Mouse (Mus musculus): ENCODE data around the gene Mug2. TPM values are rescaled to one million over a fixed set of nuclear protein-coding genes. Genes with fewer than 3 reads are reported as not detected.
"Not testable (repeated sequence)": the region's sequence is repeated elsewhere in the genome, so short reads cannot be mapped to it uniquely, and the experiment has no call there.

Gene Mug2
- polyA plus RNA-seq (2012; ENCODE audit: insufficient read depth, low replicate concordance), result not detected in 2 replicates

DNA sequence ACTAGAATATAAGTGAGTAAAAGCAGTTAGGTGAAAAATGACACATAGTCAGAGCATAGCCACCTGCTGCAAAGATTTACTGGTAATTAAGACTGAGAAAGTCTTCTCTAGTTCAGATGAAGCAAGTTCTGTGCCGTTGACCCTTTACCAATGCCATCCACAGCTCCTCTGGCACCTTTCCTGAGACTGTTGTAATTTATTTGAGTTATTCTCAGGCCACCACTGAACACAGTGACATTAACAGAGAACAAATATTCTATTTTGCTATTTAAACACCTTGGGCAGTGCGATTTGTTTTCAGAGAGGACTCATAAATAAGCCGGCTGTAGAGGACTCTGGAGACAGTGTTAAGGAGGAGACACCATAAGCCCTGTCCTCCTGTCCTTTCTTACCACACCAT is at the start of gene Mug2:
Gene Mug2, plus strand, starts transcription at position 301 of the 400 bp plus-strand sequence.
- H3K27me3 ChIP-seq (replicated peaks); H3K36me3 ChIP-seq (replicated peaks; ENCODE audit: low read length); H3K4me3 ChIP-seq (replicated peaks); H3K9me3 ChIP-seq; H3K4me1 ChIP-seq: not testable (repeated sequence)

DNA sequence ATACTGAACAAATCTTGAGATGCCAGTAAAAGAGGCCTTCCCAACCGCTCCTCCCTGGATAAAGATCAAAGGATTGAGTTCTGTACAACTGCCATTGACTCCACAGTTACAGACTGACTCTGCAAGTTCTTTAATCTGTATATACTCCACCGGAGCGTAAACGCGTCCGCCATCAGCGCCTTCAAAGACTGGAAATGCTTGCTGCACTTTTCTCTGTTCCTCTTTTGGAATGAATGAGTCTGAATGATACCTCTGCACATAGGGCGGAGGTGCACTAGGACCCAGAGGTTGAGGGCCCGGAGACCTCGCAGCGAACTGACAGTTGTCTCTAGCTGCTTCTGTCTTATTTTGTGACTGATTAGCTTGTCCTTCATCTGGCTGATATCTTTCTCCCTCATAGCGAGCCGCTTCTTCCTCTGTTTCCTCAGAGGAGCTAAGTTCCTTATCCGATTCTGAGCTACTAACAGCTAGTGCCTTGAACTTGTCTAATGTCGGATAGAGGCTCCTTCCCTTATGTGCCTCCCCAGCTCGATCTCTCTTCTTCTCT is 48.7 kb upstream of the Mug2 start:
- not testable (repeated sequence) for H3K4me3 ChIP-seq (replicated peaks); H3K36me3 ChIP-seq (replicated peaks; ENCODE audit: low read length); H3K27me3 ChIP-seq (replicated peaks); H3K4me1 ChIP-seq
- peaks cover 26% of the 10 kb centered on the region for H3K9me3 ChIP-seq

DNA sequence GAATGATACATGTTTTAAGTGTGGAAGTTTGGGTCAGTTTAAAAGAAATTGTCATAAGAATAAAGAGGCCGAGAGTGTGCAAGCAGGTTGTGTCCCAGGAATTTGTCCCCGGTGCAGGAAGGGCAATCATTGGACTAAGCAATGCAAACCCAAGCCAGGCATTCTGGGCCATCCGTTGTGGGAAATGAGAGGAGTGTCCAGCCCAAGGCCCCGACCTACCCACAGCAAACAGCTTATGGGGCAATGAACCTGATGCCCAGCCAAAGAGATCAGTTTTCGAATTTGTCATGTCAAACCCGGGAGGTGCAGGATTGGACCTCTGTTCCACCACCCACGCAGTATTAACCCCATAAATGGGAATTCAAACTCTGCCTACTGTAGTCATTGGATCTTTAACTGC is 30.9 kb upstream of the Mug2 start:
- H3K4me1 ChIP-seq, result no peaks in the 10 kb centered on the region
- H3K4me3 ChIP-seq (replicated peaks), result no peak overlapping the region
- no peaks in the 10 kb centered on the region for H3K27me3 ChIP-seq (replicated peaks)
- TF ChIP-seq FLI1 (IDR thresholded peaks at IDR 0.05; ENCODE audit: low read length) (no peak), GATA1 (IDR thresholded peaks at IDR 0.05; ENCODE audit: borderline replicate concordance, low read length) (no peak)
- H3K9me3 ChIP-seq, result peaks cover 15% of the 10 kb centered on the region
- H3K36me3 ChIP-seq (replicated peaks; ENCODE audit: low read length), result no peaks in the 10 kb centered on the region

DNA sequence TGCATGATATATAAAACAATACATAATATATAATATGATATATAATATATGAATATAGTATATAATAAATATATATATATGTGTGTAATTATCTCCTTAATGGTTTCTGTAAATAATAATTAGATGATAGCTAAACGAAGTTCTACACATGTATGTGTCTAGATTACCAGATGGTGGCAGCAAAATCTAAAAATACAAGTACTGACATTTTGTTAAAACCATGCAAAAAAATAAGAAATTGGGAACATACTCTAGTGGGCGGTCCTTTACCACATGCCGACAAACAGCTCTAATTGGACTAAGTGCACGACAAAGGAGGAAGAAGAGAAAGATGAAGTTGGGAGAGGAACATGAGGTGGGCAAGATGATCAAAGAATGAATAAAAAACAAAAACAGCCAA is 94.3 kb downstream of the Mug2 start:
- H3K36me3 ChIP-seq (replicated peaks; ENCODE audit: low read length), result no peaks in the 10 kb centered on the region
- H3K4me3 ChIP-seq (replicated peaks), result no peak overlapping the region
- no peaks in the 10 kb centered on the region for H3K27me3 ChIP-seq (replicated peaks)
- TF ChIP-seq FLI1 (IDR thresholded peaks at IDR 0.05; ENCODE audit: low read length) (no peak), GATA1 (IDR thresholded peaks at IDR 0.05; ENCODE audit: borderline replicate concordance, low read length) (no peak)
- H3K4me1 ChIP-seq, result no peaks in the 10 kb centered on the region
- H3K9me3 ChIP-seq, result peaks cover 11% of the 10 kb centered on the region

GRCm38 (mm10) chr6:122101671-122102070 is 95.1 kb downstream of the Mug2 start:
- H3K9me3 ChIP-seq, result peaks cover 11% of the 10 kb centered on the region
- no peaks in the 10 kb centered on the region for H3K36me3 ChIP-seq (replicated peaks; ENCODE audit: low read length)
- H3K4me1 ChIP-seq, result no peaks in the 10 kb centered on the region
- TF ChIP-seq GATA1 (IDR thresholded peaks at IDR 0.05; ENCODE audit: borderline replicate concordance, low read length), result no peak
- no peak for TF ChIP-seq FLI1 (IDR thresholded peaks at IDR 0.05; ENCODE audit: low read length)
- H3K27me3 ChIP-seq (replicated peaks), result no peaks in the 10 kb centered on the region
- H3K4me3 ChIP-seq (replicated peaks), result no peak overlapping the region

DNA sequence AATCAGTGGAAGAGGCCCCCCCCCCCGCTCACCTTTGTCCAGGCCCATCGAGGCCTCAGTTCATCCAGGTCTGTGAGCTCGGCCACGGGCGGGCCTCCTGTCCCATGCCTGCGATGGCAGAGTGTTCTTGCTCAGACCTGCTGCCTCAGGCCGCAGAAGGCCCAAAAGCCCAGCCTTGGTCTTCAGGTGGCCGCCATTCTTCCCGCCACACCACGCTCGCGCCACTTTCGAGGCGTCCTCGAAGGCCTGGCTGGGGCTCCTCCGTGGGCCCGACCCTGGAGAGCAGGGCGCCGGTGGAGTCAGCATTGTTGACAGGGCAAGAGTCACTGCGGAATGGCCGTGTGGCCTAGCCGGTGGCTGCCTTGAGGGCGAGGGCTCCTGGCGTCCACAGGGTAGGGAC is 110.4 kb downstream of the Mug2 start:
- H3K36me3 ChIP-seq (replicated peaks; ENCODE audit: low read length), result no peaks in the 10 kb centered on the region
- TF ChIP-seq FLI1 (IDR thresholded peaks at IDR 0.05; ENCODE audit: low read length) (no peak), GATA1 (IDR thresholded peaks at IDR 0.05; ENCODE audit: borderline replicate concordance, low read length) (no peak)
- no peaks in the 10 kb centered on the region for H3K27me3 ChIP-seq (replicated peaks)
- H3K9me3 ChIP-seq, result peaks cover 50% of the 10 kb centered on the region
- no peak overlapping the region for H3K4me3 ChIP-seq (replicated peaks)
- no peaks in the 10 kb centered on the region for H3K4me1 ChIP-seq

DNA sequence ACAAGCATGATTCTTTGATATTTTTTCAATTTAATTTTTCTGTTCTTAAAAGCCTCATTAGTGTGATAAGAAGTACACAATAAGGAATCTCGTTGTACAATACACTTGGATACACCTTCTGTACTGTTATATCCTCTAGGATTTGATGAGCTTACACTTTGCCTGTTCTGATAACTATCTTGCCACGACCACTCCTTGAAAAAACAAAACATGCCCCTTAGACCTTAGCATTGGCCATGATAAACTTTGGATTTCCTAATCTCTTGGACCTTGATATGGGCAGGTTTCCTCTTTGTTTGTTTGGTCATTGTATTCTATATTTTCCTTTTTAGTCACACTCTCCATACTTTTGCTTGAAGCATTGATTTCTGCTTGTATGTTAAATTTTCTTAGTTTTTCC is 123.0 kb downstream of the Mug2 start:
- Histone ChIP-seq H3K36me3 (replicated peaks; ENCODE audit: low read length) (no peaks in the 10 kb centered on the region), H3K4me3 (replicated peaks) (no peak overlapping the region), H3K9me3 (peaks cover 13% of the 10 kb centered on the region), H3K27me3 (replicated peaks) (no peaks in the 10 kb centered on the region), H3K4me1 (peaks cover 4% of the 10 kb centered on the region)
- no peak for TF ChIP-seq FLI1 (IDR thresholded peaks at IDR 0.05; ENCODE audit: low read length)
- no peak for TF ChIP-seq GATA1 (IDR thresholded peaks at IDR 0.05; ENCODE audit: borderline replicate concordance, low read length)

Other genes starting within 250 kb of the Mug2 start
- gene Mug1, start 168.2 kb upstream of the Mug2 start, polyA plus RNA-seq (2012; ENCODE audit: insufficient read depth, low replicate concordance), result 0.36 TPM in 1 of 2 replicates, not detected in the other